Mouse (Mus musculus) cerebellum, adult 2 months (tissue): ENCODE measurements at regions not wholly inside any gene's neighbourhood (a gene's known extent, or its start where the extent isn't known, plus 50 kb on each side); places are given as distances from the start of the nearest gene placed in this dataset.

Experiments used
- DNase-seq, 2 experiments: peaks; one replicate each; pipeline ENCODE4 v3.0.0; 2021
- H3K27ac ChIP-seq: fragments of 200-500 bp; 2 replicates; pipeline ENCODE4 v1.5.1; 2012; ENCODE audit warnings: low read length, control low read depth, inconsistent platforms; ENCODE audit not compliant: insufficient read depth
- H3K27me3 ChIP-seq: fragments of 200-500 bp; 2 replicates; pipeline ENCODE4 v1.6.1; 2012; ENCODE audit warnings: inconsistent platforms, mild to moderate bottlenecking, low read length, moderate library complexity; ENCODE audit not compliant: control insufficient read depth, insufficient read depth
- H3K4me1 ChIP-seq: fragments of 200-500 bp; 2 replicates; pipeline ENCODE4 v1.6.1; 2011; ENCODE audit warnings: low read length; ENCODE audit not compliant: control insufficient read depth, insufficient read depth
- H3K4me3 ChIP-seq: fragments of 200-500 bp; replicated peaks from 2 replicates; pipeline ENCODE3; 2011; ENCODE audit warnings: mild to moderate bottlenecking, low read depth, low read length, control low read depth; ENCODE audit not compliant: insufficient read depth
- CTCF ChIP-seq: fragments of 200-500 bp; IDR thresholded peaks from 2 replicates; pipeline ENCODE4 v1.5.1; 2011; ENCODE audit warnings: low read depth, mild to moderate bottlenecking, control low read depth, low read length, moderate library complexity, borderline replicate concordance; ENCODE audit not compliant: insufficient read depth
- POLR2A ChIP-seq: fragments of 200-500 bp; IDR thresholded peaks from 2 replicates; pipeline ENCODE4 v1.6.1; 2011; ENCODE audit warnings: low read length, control low read depth, borderline replicate concordance; ENCODE audit not compliant: insufficient read depth
- WGBS: fragments of 180-500 bp; shearing (Covaris S2); methylation state at CpG from one replicate; pipeline ENCODE4 v1.1.7; 2018; 5-methylcytosine and 5-hydroxymethylcytosine counted together

DNA sequence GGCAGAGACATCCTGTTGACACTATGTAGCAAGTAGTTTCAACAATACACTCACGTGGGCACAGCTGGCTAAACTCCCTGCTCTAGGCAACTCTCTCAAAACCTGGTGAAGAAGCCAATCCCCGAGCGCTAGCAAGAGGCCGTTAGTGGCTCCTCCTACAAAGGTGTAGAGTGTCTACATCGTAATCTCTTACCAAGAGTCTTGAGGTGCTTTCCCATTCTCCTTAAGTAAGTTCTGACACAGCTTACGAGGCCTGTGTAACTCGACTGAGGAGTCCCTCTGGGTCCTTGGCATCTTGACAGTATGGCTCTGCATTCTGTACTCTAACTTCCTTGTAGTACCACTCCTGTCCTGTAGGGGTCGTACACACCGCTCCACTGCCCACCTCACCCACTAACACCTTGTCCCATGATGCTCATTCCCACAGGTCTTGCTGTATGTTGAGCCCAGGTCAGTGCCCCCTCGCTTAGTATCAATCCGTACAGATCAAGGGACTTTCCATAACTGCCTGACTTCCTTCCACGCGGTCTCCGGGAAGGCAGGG is 167.7 kb upstream of the Plxnc1 start:
- Histone ChIP-seq H3K4me1 (no peaks in the 10 kb centered on the region), H3K4me3 (no peak overlapping the region), H3K27ac (no peak overlapping the region), H3K27me3 (no peaks in the 10 kb centered on the region)
- 67% methylated on average over 14 of the region's 14 CpGs for WGBS
- TF ChIP-seq POLR2A, result no peak
- no peak for TF ChIP-seq CTCF
- DNase-seq, result no peak

DNA sequence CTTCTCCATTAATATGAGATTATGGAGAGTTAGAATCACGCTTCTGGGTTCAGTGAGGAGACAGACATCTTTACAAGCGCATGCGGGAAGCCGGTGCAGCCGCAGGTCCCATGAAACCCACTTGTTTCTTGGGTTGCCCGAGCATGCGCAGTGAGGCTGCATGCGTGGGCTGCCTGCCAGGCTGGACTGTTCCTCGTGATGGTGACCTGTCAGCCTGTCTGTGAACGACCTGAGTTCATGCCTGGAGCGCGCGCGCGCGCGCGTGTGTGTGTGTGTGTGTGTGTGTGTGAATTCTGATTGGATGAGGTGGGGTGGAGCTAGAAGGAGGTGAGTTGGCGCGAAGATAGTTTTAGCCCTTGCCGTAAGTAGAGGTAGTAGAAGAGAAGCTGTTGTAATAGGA is 166.2 kb upstream of the Plxnc1 start:
- WGBS, result 85% methylated on average over 21 of the region's 21 CpGs
- Histone ChIP-seq H3K27ac (no peak overlapping the region), H3K4me1 (no peaks in the 10 kb centered on the region), H3K27me3 (no peaks in the 10 kb centered on the region), H3K4me3 (no peak overlapping the region)
- TF ChIP-seq POLR2A, result no peak
- DNase-seq, result no peak

- H3K27me3 ChIP-seq, result no peaks in the 10 kb centered on the region
- no peak overlapping the region for H3K27ac ChIP-seq
- H3K4me3 ChIP-seq, result no peak overlapping the region
- DNase-seq, result no peak
- TF ChIP-seq CTCF (no peak), POLR2A (no peak)
- H3K4me1 ChIP-seq, result no peaks in the 10 kb centered on the region
- 92% methylated on average over 2 of the region's 2 CpGs for WGBS
These were observed 164.9 kb upstream of the Plxnc1 start for GRCm38 (mm10) chr10:95109576-95109975.

DNA sequence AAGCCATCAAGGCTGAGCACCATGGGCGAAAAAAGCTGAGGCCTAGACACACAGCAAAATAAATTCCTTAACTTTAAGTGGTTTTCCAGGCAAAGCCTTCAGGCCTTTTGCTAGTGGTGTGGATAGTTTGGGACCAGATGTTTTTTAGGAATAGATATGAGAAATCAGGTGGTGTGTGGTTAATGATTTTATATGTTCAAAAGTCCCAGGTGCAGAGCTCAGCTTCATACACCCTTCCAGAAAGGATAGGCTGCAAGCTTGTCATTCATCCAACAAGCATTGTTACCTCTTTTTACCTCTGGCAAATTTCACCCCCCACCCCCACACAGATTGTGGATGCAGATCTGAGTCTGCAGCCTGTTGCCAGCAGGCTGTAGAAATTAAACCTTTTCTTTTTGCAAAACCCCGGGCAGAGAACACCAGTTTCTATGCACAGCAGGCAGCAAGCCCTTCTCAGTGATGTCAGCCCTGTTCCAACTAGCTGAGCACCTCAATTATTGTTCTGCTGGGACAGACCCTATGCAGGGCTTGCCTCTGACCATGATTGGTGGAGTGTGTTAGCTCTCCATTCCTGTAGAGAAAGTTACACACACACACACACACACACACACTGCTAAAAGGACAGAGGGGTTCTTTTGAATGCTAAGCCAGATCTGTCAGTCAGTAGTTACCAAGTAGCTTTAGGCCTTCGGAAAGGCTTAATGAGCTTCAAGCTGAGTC is 163.1 kb upstream of the Plxnc1 start:
- Histone ChIP-seq H3K27ac (no peak overlapping the region), H3K4me1 (no peaks in the 10 kb centered on the region), H3K27me3 (no peaks in the 10 kb centered on the region), H3K4me3 (no peak overlapping the region)
- 38% methylated on average over 3 of the region's 3 CpGs for WGBS
- TF ChIP-seq POLR2A (no peak), CTCF (no peak)
- DNase-seq, result no peak

DNA sequence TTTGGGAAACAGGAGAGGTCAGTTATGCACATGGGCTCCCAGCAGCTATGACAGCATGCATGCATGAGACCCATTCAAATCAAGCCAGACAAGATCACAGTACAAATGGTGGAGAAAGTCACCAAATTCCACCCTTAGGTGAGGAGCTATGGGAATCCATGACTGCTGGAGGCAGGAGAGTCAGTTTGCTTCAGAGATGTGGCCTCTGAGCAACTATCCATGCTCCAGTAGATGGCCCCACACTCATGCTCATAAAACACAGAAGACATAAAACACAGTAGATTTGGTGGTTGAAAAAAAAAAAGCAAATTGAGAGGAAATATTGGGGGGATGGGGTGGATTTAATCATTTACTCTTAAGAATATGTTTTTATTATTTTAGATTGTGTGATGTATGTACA is 159.2 kb upstream of the Plxnc1 start:
- no peak overlapping the region for H3K27ac ChIP-seq
- no peaks in the 10 kb centered on the region for H3K4me1 ChIP-seq
- H3K4me3 ChIP-seq, result no peak overlapping the region
- peak; percentile 13 to 23 for DNase-seq
- TF ChIP-seq POLR2A, result no peak
- TF ChIP-seq CTCF, result peak; percentile 44
- no peaks in the 10 kb centered on the region for H3K27me3 ChIP-seq

- H3K27me3 ChIP-seq, result no peaks in the 10 kb centered on the region
- no peak for TF ChIP-seq CTCF
- TF ChIP-seq POLR2A, result no peak
- no peak overlapping the region for H3K27ac ChIP-seq
- no peaks in the 10 kb centered on the region for H3K4me1 ChIP-seq
- 75% methylated on average over 4 of the region's 4 CpGs for WGBS
- no peak for DNase-seq
- no peak overlapping the region for H3K4me3 ChIP-seq
These were observed 158.3 kb upstream of the Plxnc1 start for GRCm38 (mm10) chr10:95102981-95103380.

- DNase-seq, result no peak
- Histone ChIP-seq H3K4me3 (no peak overlapping the region), H3K27me3 (no peaks in the 10 kb centered on the region), H3K27ac (no peak overlapping the region), H3K4me1 (no peaks in the 10 kb centered on the region)
- TF ChIP-seq POLR2A (no peak), CTCF (no peak)
- WGBS, result 23% methylated on average over 5 of the region's 5 CpGs
These were observed 155.3 kb upstream of the Plxnc1 start for GRCm38 (mm10) chr10:95099906-95100305.

DNA sequence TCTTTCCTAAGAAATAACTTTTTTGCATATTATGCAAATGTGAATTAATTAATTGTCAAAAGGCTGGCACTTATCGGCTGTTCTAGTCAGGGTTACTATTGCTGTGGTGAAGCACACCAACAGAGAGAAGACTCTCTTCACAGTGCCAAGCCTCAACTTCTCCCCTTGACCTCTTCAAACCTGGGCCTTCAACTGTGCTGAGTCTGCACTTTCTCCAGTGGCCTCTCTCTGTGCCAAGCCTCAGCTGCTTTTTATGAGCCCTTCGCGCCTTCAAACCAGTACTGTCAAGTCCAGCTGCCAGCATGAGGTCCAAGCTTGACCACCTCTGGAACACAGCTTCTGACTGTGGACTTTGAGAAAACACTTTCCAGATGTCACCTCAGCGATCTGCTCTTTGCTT is 151.2 kb upstream of the Plxnc1 start:
- Histone ChIP-seq H3K4me3 (no peak overlapping the region), H3K27ac (no peak overlapping the region), H3K27me3 (no peaks in the 10 kb centered on the region), H3K4me1 (no peaks in the 10 kb centered on the region)
- 81% methylated on average over 4 of the region's 4 CpGs for WGBS
- TF ChIP-seq CTCF, result no peak
- no peak for DNase-seq

GRCm38 (mm10) chr10:95094771-95095170 is 150.1 kb upstream of the Plxnc1 start:
- H3K4me3 ChIP-seq, result no peak overlapping the region
- H3K4me1 ChIP-seq, result no peaks in the 10 kb centered on the region
- H3K27ac ChIP-seq, result no peak overlapping the region
- TF ChIP-seq POLR2A, result no peak
- no peak for TF ChIP-seq CTCF
- WGBS, result 71% methylated on average over 8 of the region's 8 CpGs
- no peak for DNase-seq
- H3K27me3 ChIP-seq, result no peaks in the 10 kb centered on the region
